Mouse (Mus musculus): ENCODE data around the gene Fbxo46. TPM values are rescaled to one million over a fixed set of nuclear protein-coding genes. Genes with fewer than 3 reads are reported as not detected.

Fbxo46 gene
- polyA plus RNA-seq, 1 experiment = not detected

DNA sequence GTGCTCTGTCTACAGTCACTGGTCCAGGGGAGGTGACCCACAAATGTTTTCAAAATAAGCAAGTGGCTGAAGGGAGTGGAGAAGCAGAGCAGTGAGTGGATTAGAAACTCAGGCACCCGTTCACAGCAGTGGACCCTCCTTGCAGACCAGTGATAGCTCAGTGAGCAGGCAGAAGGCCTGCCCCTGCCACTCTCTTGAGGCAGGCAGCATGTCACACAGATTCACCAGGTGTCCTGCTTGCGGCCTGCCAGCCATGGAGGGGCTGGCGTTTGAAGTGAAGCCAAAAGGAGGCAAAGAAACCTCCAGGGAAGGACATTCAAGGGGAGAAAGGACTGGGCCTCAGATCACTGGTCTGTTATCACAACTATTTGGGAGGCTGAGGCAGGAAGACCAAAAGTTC, 40.9 kb upstream of the Fbxo46 start:
- no peak overlapping the region for H3K27ac ChIP-seq (ENCODE audit: insufficient read depth, low read depth, low read length)
- TF ChIP-seq CTCF (IDR thresholded peaks at IDR 0.05; ENCODE audit: insufficient read depth, low read depth, low read length) (no peak), POLR2A (IDR thresholded peaks at IDR 0.05; ENCODE audit: insufficient read depth, low read depth, low read length) (no peak)
- peaks cover 25% of the 10 kb centered on the region for H3K4me1 ChIP-seq (ENCODE audit: control insufficient read depth, insufficient read depth, low read length)
- H3K4me3 ChIP-seq (ENCODE audit: insufficient read depth, low read depth, low read length) = no peak overlapping the region
- 76% methylated on average over 3 of the region's 3 CpGs for WGBS

DNA sequence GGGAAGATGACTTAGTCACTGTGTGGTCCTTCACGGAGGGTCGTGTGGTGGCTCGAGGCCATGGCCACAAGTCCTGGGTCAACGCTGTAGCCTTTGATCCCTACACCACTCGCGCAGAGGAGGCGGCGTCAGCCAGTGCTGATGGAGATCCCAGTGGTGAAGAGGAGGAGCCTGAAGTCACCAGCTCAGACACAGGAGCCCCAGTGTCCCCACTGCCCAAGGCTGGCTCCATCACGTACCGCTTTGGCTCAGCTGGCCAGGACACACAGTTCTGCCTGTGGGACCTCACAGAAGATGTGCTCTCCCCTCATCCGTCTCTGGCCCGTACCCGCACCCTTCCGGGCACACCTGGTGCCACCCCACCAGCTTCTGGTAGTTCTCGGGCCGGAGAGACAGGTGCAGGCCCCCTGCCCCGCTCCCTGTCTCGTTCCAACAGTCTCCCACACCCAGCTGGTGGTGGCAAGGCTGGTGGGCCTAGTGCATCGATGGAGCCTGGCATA, 39.2 kb upstream of the Fbxo46 start:
- 85% methylated on average over 19 of the region's 19 CpGs for WGBS
- TF ChIP-seq CTCF (IDR thresholded peaks at IDR 0.05; ENCODE audit: insufficient read depth, low read depth, low read length) (no peak), POLR2A (IDR thresholded peaks at IDR 0.05; ENCODE audit: insufficient read depth, low read depth, low read length) (no peak)
- no peak overlapping the region for H3K4me3 ChIP-seq (ENCODE audit: insufficient read depth, low read depth, low read length)
- H3K27ac ChIP-seq (ENCODE audit: insufficient read depth, low read depth, low read length) = no peak overlapping the region
- H3K4me1 ChIP-seq (ENCODE audit: control insufficient read depth, insufficient read depth, low read length) = peaks cover 35% of the 10 kb centered on the region

DNA sequence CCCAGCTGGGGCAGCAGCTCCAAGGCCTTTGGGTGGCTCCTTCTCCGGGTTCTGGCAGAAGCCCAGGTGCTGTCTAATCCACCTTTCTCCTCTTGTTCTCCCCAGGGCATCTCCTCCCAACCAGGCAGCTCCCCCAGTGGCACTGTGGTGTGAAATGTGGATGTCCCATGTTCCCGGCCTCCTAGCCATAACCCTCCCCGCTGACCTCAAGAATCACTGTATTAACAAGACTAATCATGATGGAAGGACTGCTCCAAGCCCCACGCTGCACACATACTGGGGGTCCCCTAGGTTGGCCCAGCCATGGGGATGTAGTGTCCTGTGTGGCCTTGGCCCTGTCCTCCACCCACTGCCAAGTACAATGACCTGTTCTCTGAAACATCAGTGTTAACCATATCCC, 37.5 kb upstream of the Fbxo46 start:
- 85% methylated on average over 4 of the region's 4 CpGs for WGBS
- peaks cover 38% of the 10 kb centered on the region for H3K4me1 ChIP-seq (ENCODE audit: control insufficient read depth, insufficient read depth, low read length)
- no peak overlapping the region for H3K4me3 ChIP-seq (ENCODE audit: insufficient read depth, low read depth, low read length)
- H3K27ac ChIP-seq (ENCODE audit: insufficient read depth, low read depth, low read length) = no peak overlapping the region
- TF ChIP-seq POLR2A (IDR thresholded peaks at IDR 0.05; ENCODE audit: insufficient read depth, low read depth, low read length) (no peak), CTCF (IDR thresholded peaks at IDR 0.05; ENCODE audit: insufficient read depth, low read depth, low read length) (no peak)

DNA sequence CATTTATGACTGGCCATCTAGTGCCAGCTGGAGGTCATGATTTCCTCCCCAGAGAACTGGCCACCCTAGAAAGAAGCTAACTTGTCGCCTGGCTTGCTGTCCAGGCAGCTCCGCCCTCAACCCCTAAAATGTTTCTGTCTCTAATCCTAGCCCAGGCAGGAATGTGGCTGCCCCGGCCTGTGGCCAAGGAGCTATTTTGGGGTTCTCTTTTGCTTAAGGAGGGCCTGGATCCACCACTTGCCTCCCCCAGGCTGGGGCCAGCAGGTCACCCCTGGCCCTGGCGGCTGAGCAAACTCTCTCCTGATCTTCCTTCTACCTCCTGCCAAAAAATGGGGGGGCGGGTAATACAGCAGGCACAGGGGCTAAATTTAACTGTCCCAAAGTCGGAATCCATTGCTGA, 36.6 kb upstream of the Fbxo46 start:
- TF ChIP-seq CTCF (IDR thresholded peaks at IDR 0.05; ENCODE audit: insufficient read depth, low read depth, low read length) (no peak), POLR2A (IDR thresholded peaks at IDR 0.05; ENCODE audit: insufficient read depth, low read depth, low read length) (no peak)
- H3K27ac ChIP-seq (ENCODE audit: insufficient read depth, low read depth, low read length) = no peak overlapping the region; the same call in 1 of the 2 replicates
- H3K4me1 ChIP-seq (ENCODE audit: control insufficient read depth, insufficient read depth, low read length) = peaks cover 29% of the 10 kb centered on the region
- H3K4me3 ChIP-seq (ENCODE audit: insufficient read depth, low read depth, low read length) = no peak overlapping the region
- WGBS = 50% methylated on average over 6 of the region's 6 CpGs

DNA sequence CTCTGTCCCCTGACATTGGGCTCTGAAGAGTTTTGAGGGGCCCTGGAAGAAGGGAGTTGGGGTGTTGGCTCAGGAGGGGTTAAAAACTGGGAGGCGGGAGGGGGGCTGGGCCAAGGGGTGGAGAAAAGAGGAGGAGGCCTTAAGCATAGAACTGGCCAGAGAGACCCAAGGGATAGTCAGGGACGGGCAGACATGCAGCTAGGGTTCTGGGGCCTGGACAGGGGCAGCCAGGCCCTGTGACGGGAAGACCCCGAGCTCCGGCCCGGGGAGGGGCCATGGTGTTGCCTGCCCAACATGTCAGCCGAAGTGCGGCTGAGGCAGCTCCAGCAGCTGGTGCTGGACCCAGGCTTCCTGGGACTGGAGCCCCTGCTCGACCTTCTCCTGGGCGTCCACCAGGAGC, 36.0 kb upstream of the Fbxo46 start, which contains the start of gene Dmpk:
TSS of gene Dmpk (plus strand) at position 149 of the 400 bp plus-strand sequence.
- Histone ChIP-seq H3K27ac (ENCODE audit: insufficient read depth, low read depth, low read length) (no peak within 1 kb of the TSS; the same call in 1 of the 2 replicates), H3K4me1 (ENCODE audit: control insufficient read depth, insufficient read depth, low read length) (peaks cover 29% of the 10 kb centered on the region), H3K4me3 (ENCODE audit: insufficient read depth, low read depth, low read length) (peak within 1 kb of the TSS; percentile 19; the same call in 1 of the 2 replicates)
- WGBS = 57% methylated on average over 10 of the region's 10 CpGs
- TF ChIP-seq POLR2A (IDR thresholded peaks at IDR 0.05; ENCODE audit: insufficient read depth, low read depth, low read length) (no peak), CTCF (IDR thresholded peaks at IDR 0.05; ENCODE audit: insufficient read depth, low read depth, low read length) (no peak)

DNA sequence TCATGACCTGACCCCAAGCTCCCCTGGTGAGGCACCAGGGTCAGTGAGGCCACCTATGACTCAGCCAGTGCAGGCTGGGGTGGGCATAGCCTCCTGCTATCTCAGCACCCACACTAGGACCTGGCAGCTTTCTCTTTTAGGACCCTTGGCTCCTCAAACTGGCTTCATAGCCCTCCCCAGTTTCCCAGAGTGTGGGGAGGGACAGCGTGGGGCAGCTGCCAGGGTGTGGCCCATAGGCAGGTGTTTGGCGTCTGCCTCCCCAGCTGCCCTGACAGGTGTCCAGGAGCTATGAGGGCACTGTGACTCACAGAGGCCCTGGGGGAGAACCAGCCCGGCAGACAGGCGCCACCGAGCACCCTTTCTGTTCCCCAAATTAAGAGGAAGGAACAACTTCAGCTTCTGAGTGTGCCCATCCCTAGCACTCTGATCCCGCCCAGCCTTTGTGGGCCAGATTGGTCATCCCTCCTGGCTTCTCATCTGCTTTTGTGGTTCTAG, 35.3 kb upstream of the Fbxo46 start:
- H3K4me3 ChIP-seq (ENCODE audit: insufficient read depth, low read depth, low read length) = 0 out of 2 replicates have a peak overlapping the region, but pooled peaks have one; percentile 19
- WGBS = 63% methylated on average over 6 of the region's 6 CpGs
- no peak overlapping the region for H3K27ac ChIP-seq (ENCODE audit: insufficient read depth, low read depth, low read length)
- peaks cover 29% of the 10 kb centered on the region for H3K4me1 ChIP-seq (ENCODE audit: control insufficient read depth, insufficient read depth, low read length)
- TF ChIP-seq POLR2A (IDR thresholded peaks at IDR 0.05; ENCODE audit: insufficient read depth, low read depth, low read length) (no peak), CTCF (IDR thresholded peaks at IDR 0.05; ENCODE audit: insufficient read depth, low read depth, low read length) (no peak)

DNA sequence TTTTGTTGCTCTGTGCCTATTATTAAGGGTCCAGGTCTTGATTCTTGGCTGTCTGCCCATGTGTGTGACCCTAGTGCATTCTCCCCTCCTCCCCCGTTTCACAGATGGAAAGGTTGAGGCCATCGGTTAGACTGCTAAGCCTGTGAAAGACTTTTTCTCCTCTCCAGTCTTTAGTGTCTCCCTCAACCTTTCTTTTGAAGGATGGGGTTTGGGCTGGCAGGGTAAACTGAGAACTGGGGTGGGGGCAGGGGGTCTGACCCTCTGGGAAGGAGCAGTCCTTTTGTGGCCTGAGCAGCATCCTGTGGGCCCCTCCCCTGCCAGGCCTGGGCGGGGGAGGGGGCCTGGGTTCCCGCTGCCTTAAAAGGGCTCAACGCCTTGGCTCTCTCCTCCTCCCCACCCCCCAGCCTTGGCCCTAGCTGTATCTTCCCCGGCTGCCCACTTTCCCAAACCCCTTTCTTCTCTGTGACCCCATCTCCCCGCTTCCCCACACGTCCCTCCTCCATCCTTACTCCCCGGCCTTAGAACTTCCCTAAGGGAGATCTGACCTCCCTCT, 34.7 kb upstream of the Fbxo46 start:
- Histone ChIP-seq H3K4me1 (ENCODE audit: control insufficient read depth, insufficient read depth, low read length) (peaks cover 25% of the 10 kb centered on the region), H3K4me3 (ENCODE audit: insufficient read depth, low read depth, low read length) (no peak overlapping the region), H3K27ac (ENCODE audit: insufficient read depth, low read depth, low read length) (no peak overlapping the region)
- WGBS = 36% methylated on average over 9 of the region's 9 CpGs
- TF ChIP-seq POLR2A (IDR thresholded peaks at IDR 0.05; ENCODE audit: insufficient read depth, low read depth, low read length) (no peak), CTCF (IDR thresholded peaks at IDR 0.05; ENCODE audit: insufficient read depth, low read depth, low read length) (no peak)

DNA sequence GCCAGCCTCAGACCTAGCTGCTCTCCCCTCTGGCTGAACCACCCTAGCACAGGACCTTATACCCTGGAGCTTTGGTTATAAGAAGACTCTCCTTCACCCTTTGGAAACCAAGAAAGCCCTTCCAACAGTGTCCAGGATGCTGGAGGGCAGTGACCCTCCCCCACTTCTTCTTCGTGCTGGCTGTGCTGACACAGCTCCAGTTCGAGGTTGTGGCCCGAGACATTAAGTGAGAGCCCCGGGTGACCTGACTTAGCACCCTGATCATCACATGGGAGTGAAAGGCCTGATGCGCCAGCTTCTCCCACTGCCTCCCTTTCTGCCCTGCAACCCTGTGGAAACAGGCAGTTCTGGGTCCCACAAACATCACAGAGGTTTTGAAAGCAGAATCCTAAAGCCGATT, 34.2 kb upstream of the Fbxo46 start:
- H3K27ac ChIP-seq (ENCODE audit: insufficient read depth, low read depth, low read length) = no peak overlapping the region
- 20% methylated on average over 6 of the region's 6 CpGs for WGBS
- TF ChIP-seq POLR2A (IDR thresholded peaks at IDR 0.05; ENCODE audit: insufficient read depth, low read depth, low read length) (no peak), CTCF (IDR thresholded peaks at IDR 0.05; ENCODE audit: insufficient read depth, low read depth, low read length) (no peak)
- no peak overlapping the region for H3K4me3 ChIP-seq (ENCODE audit: insufficient read depth, low read depth, low read length)
- peaks cover 25% of the 10 kb centered on the region for H3K4me1 ChIP-seq (ENCODE audit: control insufficient read depth, insufficient read depth, low read length)

DNA sequence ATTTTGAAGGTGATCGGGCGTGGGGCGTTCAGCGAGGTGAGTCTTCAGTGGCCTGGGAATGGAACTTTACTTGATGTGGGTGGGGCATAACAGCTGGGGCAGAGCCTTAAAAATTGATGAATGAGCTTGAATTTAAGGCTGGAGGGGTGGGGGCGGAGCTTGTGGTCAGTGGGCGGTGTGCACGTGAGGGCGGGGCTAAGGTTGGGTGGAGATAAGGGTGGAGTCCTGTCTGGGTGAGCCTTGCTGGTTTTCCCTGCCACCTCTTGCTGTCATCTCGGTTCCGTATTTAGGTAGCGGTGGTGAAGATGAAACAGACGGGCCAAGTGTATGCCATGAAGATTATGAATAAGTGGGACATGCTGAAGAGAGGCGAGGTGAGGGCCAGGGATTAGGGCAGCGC, 33.6 kb upstream of the Fbxo46 start:
- WGBS = 46% methylated on average over 14 of the region's 14 CpGs
- Histone ChIP-seq H3K27ac (ENCODE audit: insufficient read depth, low read depth, low read length) (no peak overlapping the region), H3K4me3 (ENCODE audit: insufficient read depth, low read depth, low read length) (no peak overlapping the region), H3K4me1 (ENCODE audit: control insufficient read depth, insufficient read depth, low read length) (peaks cover 25% of the 10 kb centered on the region)
- no peak for TF ChIP-seq CTCF (IDR thresholded peaks at IDR 0.05; ENCODE audit: insufficient read depth, low read depth, low read length)
- no peak for TF ChIP-seq POLR2A (IDR thresholded peaks at IDR 0.05; ENCODE audit: insufficient read depth, low read depth, low read length)

Data from olfactory bulb, adult 2 months (tissue).